Mouse (Mus musculus): Measurements from ENCODE around the gene Abraxas1.

GRCm38 (mm10) chr5:100798165-100798860, 22.5 kb downstream of the Abraxas1 start, which contains the start of the genes Helq and Mrps18c:
- TF ChIP-seq MAZ (IDR thresholded peaks at IDR 0.05; ENCODE audit: low read depth, low read length): no peak
- peak; percentile 79 to 86 for TF ChIP-seq USF2 (IDR thresholded peaks at IDR 0.05; ENCODE audit: borderline replicate concordance in 1 of 2, insufficient read depth in 1 of 2, low read depth in 1 of 2, low read length in 2 of 2)
